Mouse (Mus musculus) fat pad, adult 2 months (tissue): ENCODE results near the gene Mmp23.
"Not testable (repeated sequence)": the region's sequence is repeated elsewhere in the genome, so short reads cannot be mapped to it uniquely, and the experiment has no call there.

Experiments used
- DNase-seq: peaks from one replicate; pipeline ENCODE4 v3.0.0-alpha.2; 2011; ENCODE audit warnings: low read depth, low spot score; ENCODE audit errors: extremely low read depth

The Mmp23 gene

DNA sequence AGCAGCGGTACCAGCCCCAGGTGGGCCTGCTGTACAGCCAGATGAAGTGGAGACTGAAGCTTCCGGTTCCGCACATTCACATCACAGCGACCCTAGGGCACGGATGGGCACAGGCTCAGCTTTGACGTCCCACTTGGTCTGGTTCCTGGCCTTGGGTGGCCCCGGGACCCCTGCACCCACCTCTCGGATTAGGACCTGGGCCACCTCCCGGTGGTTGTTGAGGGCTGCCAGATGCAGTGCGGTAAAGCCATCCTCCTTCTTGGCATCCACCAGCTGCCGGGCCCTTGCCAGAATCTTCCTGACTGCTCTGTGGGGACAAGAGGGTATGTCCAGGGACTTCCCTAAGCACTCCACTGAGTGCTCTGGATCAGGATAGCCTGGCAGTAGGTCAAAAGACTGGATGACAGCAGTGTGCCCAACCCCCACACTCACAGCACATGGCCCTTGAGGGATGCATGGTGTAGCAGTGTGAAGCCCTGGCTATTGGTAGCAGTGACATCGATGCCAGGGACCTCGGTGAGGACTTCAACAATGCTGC is 3.1 kb upstream of the Mmp23 start:
- DNase-seq = no peak

DNA sequence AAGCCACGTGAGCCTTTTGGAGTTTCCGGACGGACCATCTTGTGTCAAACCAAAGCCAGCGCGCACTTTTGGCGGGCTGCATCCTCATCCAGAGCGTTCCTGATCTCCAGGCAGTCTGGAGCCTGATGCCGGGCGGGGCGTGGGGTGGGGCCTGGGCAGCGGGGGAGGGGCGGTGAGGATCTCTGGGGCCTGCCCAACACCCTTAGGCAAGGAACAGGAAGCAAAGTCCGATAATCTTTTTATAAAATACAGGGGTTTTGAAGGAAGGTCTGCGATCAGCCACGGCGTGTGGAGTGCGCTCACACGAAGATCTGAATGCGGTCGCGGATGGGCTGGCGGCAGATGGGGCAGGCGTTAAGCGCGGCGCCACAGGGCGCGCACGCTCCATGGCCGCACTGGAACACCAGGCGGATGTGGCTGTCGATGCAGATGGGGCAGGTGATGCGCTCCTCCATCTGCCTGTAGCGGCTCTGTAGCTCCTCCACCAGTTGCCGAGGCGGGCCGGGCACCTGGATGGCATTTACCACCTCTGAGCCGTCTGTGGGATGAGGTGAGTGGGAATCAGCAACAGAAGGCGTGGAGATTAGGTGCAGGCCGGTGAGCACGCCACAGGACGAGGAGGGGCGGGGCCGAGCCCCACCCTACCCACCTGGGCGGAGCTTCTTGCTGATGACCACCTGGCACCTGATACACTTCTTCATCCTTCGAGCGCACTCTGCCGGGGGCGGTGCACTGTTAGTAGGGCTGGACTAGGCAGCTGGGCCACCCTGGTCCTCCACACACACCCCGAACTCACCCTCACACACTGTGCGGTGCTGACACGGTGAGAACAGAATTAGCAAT is 1.5 kb upstream of the Mmp23 start:
- no peak for DNase-seq

DNA sequence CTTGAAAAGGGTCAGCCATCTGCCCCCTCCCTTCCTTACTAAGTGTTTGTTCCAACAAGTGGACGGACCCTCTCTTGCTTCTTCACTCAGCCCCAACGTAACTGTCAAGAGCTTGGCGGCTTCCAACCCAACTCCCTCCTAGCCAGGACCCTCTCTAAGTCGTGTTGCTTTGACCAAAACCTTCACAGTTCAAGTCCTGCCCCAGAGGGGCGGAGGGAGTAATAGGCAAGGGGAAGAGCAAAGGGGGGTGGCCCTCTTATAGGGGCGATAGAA is 935 bp upstream of the Mmp23 start:
- no peak for DNase-seq

DNA sequence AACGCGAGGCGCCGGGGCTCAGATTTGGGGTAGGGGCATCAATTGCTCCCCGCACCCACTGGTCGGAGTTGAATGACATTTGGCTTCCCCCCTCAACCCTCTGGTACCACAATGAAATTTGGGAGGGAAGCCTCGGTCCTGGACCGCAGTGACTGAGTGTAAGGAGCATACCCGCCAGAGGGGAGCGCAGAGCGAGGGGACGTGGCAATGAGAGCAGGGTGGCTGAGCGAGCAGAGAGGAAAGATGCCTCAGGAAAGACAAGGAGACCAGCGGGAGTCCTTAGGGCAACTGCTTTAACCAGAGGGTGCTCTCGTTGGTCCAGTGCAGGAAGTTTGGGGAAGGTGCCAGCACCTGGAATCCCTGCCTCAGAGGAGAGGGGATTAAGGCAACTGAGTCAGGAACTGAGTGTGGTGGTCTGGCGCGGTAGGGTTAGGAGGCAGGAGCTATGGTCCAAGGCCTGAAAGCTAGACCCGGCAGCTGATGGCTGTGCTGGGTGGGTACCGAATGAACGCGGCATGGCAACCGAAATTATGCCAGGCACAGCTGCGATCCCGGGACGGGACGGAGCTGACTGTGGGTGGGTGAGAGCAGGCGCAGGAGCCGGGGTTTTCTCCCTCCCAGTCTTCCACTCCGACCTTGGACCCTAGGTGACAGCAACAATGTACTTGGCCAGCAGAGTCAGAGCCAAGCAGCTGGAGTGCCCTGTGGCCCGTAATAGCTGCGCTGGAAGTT is 433 bp upstream of the Mmp23 start:
- no peak for DNase-seq

DNA sequence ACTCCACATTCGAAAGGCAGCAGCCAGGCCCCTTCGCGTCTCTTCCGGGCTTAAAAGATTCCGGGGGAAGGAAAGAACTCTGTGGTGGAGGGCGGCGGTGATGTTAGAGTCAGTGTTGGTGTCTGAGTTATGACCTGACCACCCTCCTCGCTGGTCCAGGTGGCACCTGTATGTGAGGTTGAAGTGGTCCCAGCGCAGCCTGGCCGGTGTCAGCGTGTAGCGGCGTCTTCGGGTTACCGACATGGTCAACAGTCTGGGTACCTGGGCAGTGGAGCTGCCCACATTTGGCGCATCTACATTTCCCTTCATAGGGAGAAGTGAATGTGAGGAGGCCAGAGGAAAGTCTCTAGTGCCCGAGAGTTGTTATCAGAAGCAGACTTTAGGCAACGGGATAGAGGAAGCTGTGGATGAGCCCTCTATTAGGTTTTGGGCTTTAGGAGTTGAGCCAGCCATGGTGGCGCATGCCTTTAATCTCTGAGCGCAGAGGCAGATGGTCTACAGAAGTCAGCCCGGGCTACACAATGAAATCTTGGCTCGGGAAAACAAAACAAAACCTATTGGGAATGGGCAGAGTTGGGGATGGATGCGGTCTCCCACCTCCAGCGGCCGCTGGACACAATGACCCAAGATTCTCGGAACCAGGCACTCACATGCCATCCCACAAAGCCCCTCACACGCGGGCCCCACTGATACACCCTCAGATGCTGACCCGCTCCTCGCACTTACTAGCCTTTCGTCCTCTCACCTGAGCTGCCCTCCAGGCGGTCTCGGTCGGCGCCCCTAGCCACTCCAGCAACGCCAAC is 700 bp downstream of the Mmp23 start:
- no peak for DNase-seq

DNA sequence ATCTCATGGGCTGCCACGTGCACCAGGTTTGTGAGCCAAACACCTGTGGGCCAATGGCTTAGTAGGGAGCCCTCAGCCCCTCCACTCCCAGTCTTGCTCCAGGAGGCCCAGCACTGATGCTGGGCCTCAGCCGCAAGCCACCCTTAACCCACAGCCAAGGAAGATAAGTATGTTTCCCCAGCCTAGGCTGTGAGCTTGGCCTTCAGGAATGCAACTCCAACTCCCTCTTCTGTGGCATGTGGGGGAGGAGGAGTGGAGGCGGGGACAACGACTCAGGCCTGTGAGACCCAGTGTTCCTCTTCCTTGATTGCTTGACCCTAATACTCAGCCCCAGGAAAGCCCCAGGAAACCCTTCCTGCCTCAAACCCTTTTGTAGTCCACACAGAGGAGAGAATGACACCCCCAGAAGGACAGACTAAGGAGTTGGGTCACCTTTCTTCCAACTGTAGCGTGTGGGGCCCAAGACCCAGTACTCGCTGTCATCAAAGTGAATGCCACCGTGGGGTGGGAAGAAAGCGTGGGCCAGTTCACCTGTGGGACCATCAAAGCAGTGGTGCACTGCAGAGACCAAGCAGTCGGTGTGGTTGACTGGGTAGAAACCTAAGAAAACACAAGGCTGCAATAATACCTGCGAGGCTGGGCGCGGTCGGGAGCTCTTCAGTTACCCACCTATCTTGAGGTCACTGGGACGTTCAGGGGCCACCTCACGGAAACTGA is 1.5 kb downstream of the Mmp23 start:
- DNase-seq = no peak

DNA sequence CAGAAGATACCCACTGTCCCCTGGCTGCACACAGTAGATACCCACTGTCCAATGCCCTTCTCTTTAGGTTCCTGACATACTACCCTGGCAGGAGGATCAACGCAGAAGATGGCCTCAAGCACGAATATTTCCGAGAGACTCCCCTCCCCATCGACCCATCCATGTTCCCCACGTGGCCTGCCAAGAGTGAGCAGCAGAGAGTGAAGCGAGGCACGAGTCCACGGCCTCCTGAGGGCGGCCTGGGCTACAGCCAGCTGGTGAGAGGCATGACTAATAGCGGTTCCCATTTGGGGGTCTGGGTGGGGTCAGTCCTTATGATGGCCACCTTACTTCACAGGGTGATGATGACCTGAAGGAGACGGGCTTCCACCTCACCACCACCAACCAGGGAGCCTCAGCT is 3.8 kb downstream of the Mmp23 start:
- no peak for DNase-seq

DNA sequence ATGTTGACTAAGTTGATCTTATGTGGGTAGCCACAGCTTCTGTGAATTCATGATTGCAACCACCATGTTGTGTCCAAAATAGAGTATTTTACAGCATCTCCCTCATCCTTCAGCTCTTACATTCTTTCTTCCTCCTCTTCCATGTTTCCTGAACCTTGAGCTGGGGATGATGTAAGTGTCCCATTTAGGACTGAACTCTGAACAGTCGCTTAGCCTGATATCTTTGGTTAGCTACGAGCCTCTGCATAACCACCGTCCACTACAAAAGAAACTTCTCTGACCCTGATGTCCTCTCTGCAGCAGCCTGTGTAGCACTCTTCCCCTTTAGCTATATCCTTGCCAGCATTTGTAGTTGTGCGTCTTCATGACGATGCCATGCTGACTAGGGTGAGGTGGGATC is 7.5 kb downstream of the Mmp23 start:
- no peak for DNase-seq

DNA sequence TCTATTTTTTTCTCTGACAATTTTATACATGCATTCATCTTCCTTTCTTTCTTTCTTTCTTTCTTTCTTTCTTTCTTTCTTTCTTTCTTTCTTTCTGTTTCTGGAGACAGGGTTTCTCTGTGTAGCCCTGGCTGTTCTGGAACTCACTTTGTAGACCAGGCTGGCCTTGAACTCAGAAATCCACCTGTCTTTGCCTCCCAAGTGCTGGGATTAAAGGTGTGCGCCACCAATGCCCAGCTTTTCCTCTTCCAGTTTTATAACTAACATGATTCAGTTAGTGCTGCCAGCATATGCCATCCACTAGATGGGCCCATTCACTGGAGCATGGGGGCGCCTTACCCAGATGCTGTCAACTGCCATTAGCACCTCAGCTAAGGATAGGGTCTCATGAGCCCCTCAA is 7.9 kb downstream of the Mmp23 start, which contains the start of gene Gm10563:
TSS of gene Gm10563 (minus strand) at position 101 of the 400 bp plus-strand sequence.
- DNase-seq = not testable (repeated sequence)

DNA sequence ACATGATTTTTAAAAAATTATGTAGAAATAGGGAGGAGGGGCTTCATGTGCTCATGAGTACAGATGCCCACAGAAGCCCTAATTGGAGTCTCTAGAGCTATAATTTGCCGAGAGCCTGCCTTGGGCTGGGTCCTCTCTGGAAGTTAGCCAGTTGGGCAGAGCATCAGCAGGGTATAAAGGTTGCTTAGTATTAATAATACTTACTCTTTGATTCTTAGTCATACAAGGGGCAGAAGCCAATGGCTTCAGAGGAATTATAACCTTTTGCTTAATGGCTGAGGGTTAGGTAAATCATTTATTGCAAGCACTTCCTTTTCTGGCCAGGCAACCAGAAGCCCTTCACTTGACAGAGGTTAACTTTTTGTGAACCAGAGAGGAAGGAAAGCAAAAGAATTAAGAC is 9.7 kb downstream of the Mmp23 start:
- DNase-seq = no peak

DNA sequence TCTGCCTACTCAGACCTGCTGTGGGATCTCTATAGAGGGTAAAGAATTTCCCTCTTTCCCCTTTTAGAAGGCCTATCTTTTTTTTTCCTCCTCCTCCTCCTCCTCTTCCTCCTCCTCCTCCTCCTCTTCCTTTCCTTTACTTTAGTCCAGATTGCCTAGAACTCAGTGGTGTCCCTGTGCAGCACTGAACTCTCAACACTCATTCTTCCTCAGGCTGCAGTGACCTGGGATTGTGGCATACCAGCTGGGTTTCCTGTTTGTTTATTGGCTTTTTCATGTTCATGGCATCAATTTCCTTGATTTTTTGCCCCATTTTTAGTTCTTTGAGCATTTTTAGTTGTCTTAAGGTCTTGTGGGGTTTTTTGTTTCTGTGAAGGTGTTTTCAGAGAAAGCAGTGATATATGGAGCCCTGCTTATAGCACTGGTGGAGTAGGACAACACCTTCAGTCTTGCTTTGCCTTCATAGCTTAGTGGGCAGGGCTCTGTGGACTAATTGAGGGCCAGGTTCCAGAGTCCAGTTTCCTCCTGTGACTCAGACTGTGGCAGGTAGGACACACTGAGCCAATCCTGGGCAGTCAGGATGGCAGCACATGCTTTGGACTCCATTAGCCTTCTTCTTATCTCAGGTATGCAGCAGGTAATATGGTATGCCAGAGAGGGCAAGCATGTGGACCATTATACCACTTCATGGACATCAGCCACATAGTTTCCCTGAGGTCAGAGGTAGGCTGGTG is 17.3 kb downstream of the Mmp23 start:
- DNase-seq = no peak

DNA sequence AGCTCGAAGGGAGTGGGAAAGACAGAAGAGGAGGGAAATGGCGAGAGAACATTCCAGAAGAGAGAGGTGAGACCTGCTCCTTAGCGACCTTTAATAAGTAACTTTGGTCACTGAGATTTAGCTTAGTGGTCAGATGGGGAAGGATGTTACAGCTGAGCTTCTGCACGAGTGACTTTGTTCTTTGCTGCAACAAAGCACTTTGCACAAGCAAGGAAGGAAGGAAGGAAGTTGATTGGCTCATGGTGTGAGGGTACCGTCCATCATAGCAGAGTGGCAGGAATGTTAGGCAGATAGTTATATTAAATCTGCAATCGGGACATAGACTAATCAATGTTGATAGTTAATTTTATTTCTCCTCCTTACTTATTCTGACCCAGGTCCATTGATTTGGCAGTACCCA is 22.9 kb downstream of the Mmp23 start:
- no peak for DNase-seq

DNA sequence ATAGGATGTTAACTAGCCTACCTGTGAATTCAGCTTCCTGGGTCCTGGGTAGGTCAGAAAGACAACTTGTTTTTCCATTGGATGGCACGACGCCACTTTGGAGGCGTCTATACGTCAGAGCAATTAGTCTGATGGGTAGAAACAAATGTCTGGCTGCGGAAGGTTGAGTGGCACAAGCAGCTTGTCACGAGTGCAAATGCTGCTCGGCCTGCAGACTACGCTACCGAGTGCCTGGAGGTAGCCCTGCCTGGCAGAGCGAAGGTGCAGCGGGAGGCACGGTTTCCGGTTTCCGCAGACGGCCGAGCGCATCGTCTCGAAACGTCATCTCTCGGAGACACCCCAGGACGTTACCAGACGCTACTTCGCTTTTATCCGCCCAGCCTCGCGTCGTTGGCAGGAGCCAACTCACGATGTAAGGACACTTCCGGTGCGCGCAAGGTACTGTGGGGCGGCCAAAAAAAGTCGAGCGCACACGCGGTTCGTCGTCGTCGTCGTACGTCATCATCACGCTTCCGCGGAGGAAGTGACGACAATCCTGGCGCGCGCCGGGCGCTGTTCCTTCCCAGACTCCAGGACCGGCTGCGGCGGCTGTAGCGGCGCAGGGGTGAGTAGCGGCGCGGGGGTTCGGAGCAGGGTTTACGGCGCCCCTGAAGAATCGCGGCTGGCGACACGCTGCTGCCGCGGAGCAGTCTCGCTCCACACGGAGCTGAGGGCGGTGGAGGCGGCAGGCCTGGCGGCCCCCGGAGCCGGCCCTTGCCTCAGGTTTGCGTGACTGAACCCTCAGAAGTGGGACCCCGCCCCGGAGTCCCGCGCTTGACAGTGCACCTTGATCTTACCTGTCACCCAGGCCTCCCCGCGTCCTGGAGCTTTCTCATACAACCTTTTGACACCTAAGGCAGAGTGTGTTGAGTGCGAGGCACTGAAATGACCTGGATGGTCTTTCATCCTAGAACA is 28.6 kb downstream of the Mmp23 start, which contains the start of gene Cdk11b:
TSS of gene Cdk11b (plus strand) at position 517 of the 954 bp plus-strand sequence.
- peak; percentile 87 for DNase-seq

DNA sequence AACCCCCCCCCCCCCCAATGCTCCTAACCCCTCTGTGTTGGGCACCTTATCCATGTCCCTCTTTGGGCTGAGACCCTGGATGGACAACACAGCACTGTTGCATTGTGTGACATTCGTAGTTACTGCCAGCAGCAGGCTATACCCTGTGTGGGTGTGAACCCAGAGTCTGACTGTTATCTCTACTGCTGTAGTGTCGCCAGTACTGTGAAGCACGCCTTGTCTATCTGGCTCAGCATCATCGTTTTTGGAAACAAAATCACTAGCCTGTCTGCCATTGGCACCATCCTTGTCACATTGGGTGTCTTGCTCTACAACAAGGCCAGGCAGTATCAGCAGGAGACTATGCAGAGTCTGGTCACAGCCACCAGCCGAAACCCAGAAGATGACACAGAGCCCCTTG is 34.9 kb downstream of the Mmp23 start:
- DNase-seq = no peak

DNA sequence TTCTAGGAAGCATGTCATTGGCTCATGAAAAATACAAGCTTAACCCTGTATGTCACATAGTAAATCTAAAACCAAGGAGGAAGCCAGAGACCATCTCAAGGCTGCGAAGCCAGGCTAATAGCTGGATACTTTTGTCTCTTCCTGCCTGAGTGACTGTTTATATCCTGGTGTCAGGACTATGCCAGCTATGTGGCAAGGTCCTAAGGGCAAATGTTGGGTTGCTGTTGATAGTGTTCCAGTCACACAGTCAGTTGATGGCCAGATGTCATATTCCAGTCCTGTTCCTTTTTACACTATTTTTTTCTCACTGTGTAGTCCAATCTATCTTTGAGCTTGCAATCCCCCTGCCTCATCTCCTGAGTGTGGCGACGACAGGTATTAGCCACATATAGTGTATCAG is 39.9 kb downstream of the Mmp23 start:
- no peak for DNase-seq

DNA sequence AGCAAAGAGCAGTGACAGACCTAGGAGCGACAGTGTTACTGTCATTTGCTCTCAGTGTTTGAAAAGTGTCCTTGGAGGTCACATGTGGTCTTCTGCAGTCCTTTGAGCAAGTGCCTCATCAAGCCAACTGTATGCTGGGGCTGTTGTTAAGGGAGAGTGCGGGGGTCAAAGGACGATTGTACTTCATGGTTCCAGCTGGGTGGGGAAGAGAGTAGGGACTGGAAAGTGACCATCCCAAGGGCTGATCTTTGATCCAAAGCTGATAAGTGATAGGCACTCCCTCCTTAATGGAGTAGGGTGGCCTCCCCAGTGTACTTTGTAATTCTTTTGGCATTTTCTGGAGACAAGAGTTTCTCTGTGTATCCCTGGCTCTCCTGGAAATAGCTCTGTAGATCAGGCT is 41.3 kb downstream of the Mmp23 start:
- DNase-seq = no peak

DNA sequence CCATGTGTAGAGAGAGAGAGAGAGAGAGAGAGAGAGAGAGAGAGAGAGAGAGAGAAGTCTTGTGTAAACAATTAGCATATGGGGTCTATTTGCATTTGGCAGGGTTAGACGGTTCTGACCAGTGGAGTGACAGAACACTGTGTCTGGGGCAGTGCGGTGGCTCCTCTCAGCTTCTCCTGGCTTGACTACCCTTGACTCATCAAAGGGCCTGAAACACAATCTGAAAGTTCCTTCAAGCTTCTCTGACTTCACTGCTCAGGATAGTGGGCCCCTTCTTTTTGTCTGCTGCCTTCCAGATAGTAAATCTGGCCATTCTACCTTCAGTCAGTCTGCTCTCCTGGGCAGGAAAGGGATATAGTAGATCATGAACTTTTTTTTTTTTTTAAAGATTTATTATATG is 46.4 kb downstream of the Mmp23 start:
- DNase-seq = no peak

DNA sequence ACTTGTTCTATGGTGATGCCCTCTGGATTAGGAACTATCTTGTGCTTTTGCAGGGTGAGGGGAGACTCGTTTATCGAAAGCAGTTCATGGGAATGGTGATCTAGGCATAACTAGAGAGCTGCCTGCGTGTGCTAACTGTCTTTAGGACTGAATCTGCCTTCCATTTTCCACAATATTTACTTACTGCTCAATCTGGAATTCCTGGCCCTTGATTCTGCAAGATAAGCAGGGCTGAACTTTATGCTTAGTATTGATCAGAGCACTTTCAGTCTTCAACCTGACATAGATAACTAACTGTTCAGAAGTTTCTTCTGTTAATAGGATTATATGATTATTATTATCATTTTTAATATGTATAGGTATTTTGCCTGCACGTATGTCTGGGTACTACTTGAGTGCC is 48.1 kb downstream of the Mmp23 start:
- DNase-seq = no peak

DNA sequence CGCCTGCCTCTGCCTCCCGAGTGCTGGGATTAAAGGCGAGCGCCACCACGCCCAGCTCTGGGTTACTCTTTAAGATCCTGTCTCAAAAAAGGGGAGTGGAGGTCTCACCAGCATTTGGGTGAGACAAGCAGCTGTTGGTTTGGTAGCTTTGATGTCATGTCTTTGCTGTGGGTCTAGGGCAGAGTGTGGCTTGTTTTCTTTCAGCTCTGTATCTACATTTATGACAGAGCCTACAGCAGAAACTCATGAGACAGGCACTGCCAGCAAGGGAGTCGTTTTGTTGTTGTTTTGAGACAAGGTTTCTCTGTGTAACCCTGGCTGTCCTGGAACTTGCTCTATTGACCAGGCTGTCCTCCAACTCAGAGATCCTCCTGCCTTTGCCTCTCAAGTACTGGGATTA is 49.4 kb downstream of the Mmp23 start:
- no peak for DNase-seq
